Comparison of ENCODE assay signal across 16 mouse cellular contexts in genomic region chr6:49670991-49671390, GRCm38 (mm10).
A peak's percentile ranks its signal among the peaks of the same experiment; 100 is the strongest.
DNase-seq lines count a peak whose midpoint lies in the region; ATAC-seq and TF ChIP-seq lines count a peak whose summit lies in the region.
"Had no signal": no experiment of that assay in that cellular context is flagged by ENCODE, and none has a peak within 500 bp of the region (broad histone marks: within the 10 kb centered on the region; RNA-seq: fewer than 3 reads in every experiment).

No protein-coding gene starts in this region.

- no peak overlapping the region for H3K4me3 ChIP-seq in heart, embryonic 10.5 days
- no peak overlapping the region for H3K4me3 ChIP-seq in midbrain, postnatal 0 days (ENCODE audit: low read depth, low read length)
- no peak overlapping the region for H3K4me3 ChIP-seq in midbrain, embryonic 16.5 days (ENCODE audit: low read depth, low read length)
- no peak overlapping the region for H3K4me3 ChIP-seq in neural tube, embryonic 15.5 days (replicated peaks)
- no peak overlapping the region for H3K4me3 ChIP-seq in forebrain, embryonic 14.5 days (ENCODE audit: low read depth, low read length)
- H3K4me3 ChIP-seq: forebrain, embryonic 15.5 days; limb, embryonic 13.5 days; megakaryocyte, embryonic 14.5 days; stomach, embryonic 15.5 days had no signal

- no peak overlapping the region for H3K9ac ChIP-seq in midbrain, postnatal 0 days (replicated peaks; ENCODE audit: low read length, poor library complexity, severe bottlenecking)
- no peak overlapping the region for H3K9ac ChIP-seq in midbrain, embryonic 16.5 days (ENCODE audit: low read depth, low read length)
- no peak overlapping the region for H3K9ac ChIP-seq in neural tube, embryonic 15.5 days (replicated peaks)
- no peak overlapping the region for H3K9ac ChIP-seq in forebrain, embryonic 14.5 days (ENCODE audit: low read length)
- H3K9ac ChIP-seq: forebrain, embryonic 15.5 days; hindbrain, embryonic 14.5 days; limb, embryonic 13.5 days; stomach, embryonic 15.5 days had no signal

- no peak for TF ChIP-seq CTCF in midbrain, postnatal 0 days (IDR thresholded peaks at IDR 0.05)

- intact Hi-C loops in heart, postnatal 36 days (cut with DNase I), result no loop called here

- no peak for ATAC-seq in midbrain, postnatal 0 days (ENCODE audit: low FRiP score)
- no peak for ATAC-seq in midbrain, embryonic 16.5 days
- no peak for ATAC-seq in neural tube, embryonic 15.5 days (ENCODE audit: low FRiP score)
- no peak for ATAC-seq in forebrain, embryonic 14.5 days
- ATAC-seq: forebrain, embryonic 15.5 days had no signal

- no peaks in the 10 kb centered on the region for H3K36me3 ChIP-seq in heart, embryonic 10.5 days
- no peaks in the 10 kb centered on the region for H3K36me3 ChIP-seq in midbrain, postnatal 0 days (ENCODE audit: insufficient read depth, low read length)
- H3K36me3 ChIP-seq in midbrain, embryonic 16.5 days (ENCODE audit: control insufficient read depth, insufficient read depth, low read length), result no peaks in the 10 kb centered on the region
- H3K36me3 ChIP-seq in neural tube, embryonic 15.5 days, result no peaks in the 10 kb centered on the region
- H3K36me3 ChIP-seq in forebrain, embryonic 14.5 days (ENCODE audit: control insufficient read depth, insufficient read depth, low read length), result no peaks in the 10 kb centered on the region
- H3K36me3 ChIP-seq: forebrain, embryonic 15.5 days; G1E; limb, embryonic 13.5 days; stomach, embryonic 15.5 days had no signal

- no peak overlapping the region for H3K27ac ChIP-seq in heart, embryonic 10.5 days
- no peak overlapping the region for H3K27ac ChIP-seq in midbrain, postnatal 0 days (ENCODE audit: low read depth, low read length)
- no peak overlapping the region for H3K27ac ChIP-seq in midbrain, embryonic 16.5 days (ENCODE audit: low read length)
- no peak overlapping the region for H3K27ac ChIP-seq in neural tube, embryonic 15.5 days (replicated peaks)
- no peak overlapping the region for H3K27ac ChIP-seq in forebrain, embryonic 14.5 days (ENCODE audit: low read depth, low read length)
- H3K27ac ChIP-seq: forebrain, embryonic 15.5 days; hindbrain, embryonic 14.5 days; kidney, postnatal 0 days; limb, embryonic 13.5 days; stomach, embryonic 15.5 days had no signal

- no peaks in the 10 kb centered on the region for H3K27me3 ChIP-seq in heart, embryonic 10.5 days (ENCODE audit: insufficient read depth, poor library complexity, severe bottlenecking)
- no peaks in the 10 kb centered on the region for H3K27me3 ChIP-seq in midbrain, postnatal 0 days (ENCODE audit: insufficient read depth, low read length)
- no peaks in the 10 kb centered on the region for H3K27me3 ChIP-seq in midbrain, embryonic 16.5 days (ENCODE audit: control insufficient read depth, insufficient read depth, low read depth, low read length)
- no peaks in the 10 kb centered on the region for H3K27me3 ChIP-seq in neural tube, embryonic 15.5 days (replicated peaks)
- no peaks in the 10 kb centered on the region for H3K27me3 ChIP-seq in forebrain, embryonic 14.5 days (replicated peaks; ENCODE audit: control insufficient read depth, insufficient read depth, low read length)
- H3K27me3 ChIP-seq: forebrain, embryonic 15.5 days; limb, embryonic 13.5 days; stomach, embryonic 15.5 days had no signal

- DNase-seq in heart, adult 11 months, result peak; percentile 94
- DNase-seq in heart, embryonic 10.5 days (ENCODE audit: low spot score), result no peak
- peak; percentile 21 for DNase-seq in midbrain, postnatal 0 days (ENCODE audit: low spot score)
- peak; percentile 64 for DNase-seq in cerebellum, adult 9-11 months
- peak; percentile 13 to 32 for DNase-seq in heart, postnatal 36 days
- no peak for DNase-seq in forebrain, embryonic 14.5 days (ENCODE audit: low spot score)
- DNase-seq: gastrocnemius, postnatal 36 days had no signal

- WGBS in heart, embryonic 10.5 days, result 72% methylated on average over 5 of the region's 5 CpGs
- 85% methylated on average over 5 of the region's 5 CpGs for WGBS in midbrain, postnatal 0 days
- WGBS in midbrain, embryonic 16.5 days, result 88% methylated on average over 5 of the region's 5 CpGs
- 91% methylated on average over 5 of the region's 5 CpGs for WGBS in neural tube, embryonic 15.5 days
- 84% methylated on average over 5 of the region's 5 CpGs for whole genome bisulfite sequencing in forebrain, embryonic 14.5 days

- no peak overlapping the region for H3K4me2 ChIP-seq in midbrain, postnatal 0 days (ENCODE audit: low read depth, low read length, poor library complexity, severe bottlenecking)
- H3K4me2 ChIP-seq in midbrain, embryonic 16.5 days (ENCODE audit: low read length), result no peak overlapping the region
- no peak overlapping the region for H3K4me2 ChIP-seq in neural tube, embryonic 15.5 days
- H3K4me2 ChIP-seq in forebrain, embryonic 14.5 days (ENCODE audit: low read length), result no peak overlapping the region
- H3K4me2 ChIP-seq: forebrain, embryonic 15.5 days; hindbrain, embryonic 14.5 days; limb, embryonic 13.5 days; stomach, embryonic 15.5 days had no signal

- H3K9me3 ChIP-seq in heart, embryonic 10.5 days, result no peaks in the 10 kb centered on the region
- no peaks in the 10 kb centered on the region for H3K9me3 ChIP-seq in midbrain, postnatal 0 days (ENCODE audit: low read length)
- no peaks in the 10 kb centered on the region for H3K9me3 ChIP-seq in midbrain, embryonic 16.5 days (replicated peaks; ENCODE audit: control insufficient read depth, low read length, poor library complexity, severe bottlenecking)
- no peaks in the 10 kb centered on the region for H3K9me3 ChIP-seq in neural tube, embryonic 15.5 days (replicated peaks)
- H3K9me3 ChIP-seq in forebrain, embryonic 14.5 days (replicated peaks; ENCODE audit: control insufficient read depth, low read length), result no peaks in the 10 kb centered on the region
- H3K9me3 ChIP-seq: forebrain, embryonic 15.5 days; G1E; limb, embryonic 13.5 days; stomach, embryonic 15.5 days had no signal

- peaks cover 9% of the 10 kb centered on the region for H3K4me1 ChIP-seq in heart, embryonic 10.5 days
- no peaks in the 10 kb centered on the region for H3K4me1 ChIP-seq in midbrain, postnatal 0 days (ENCODE audit: insufficient read depth, low read length)
- no peaks in the 10 kb centered on the region for H3K4me1 ChIP-seq in midbrain, embryonic 16.5 days (ENCODE audit: control insufficient read depth, insufficient read depth, low read length)
- no peaks in the 10 kb centered on the region for H3K4me1 ChIP-seq in neural tube, embryonic 15.5 days
- no peaks in the 10 kb centered on the region for H3K4me1 ChIP-seq in forebrain, embryonic 14.5 days (ENCODE audit: control insufficient read depth, insufficient read depth, low read length)
- H3K4me1 ChIP-seq: forebrain, embryonic 15.5 days; limb, embryonic 13.5 days; stomach, embryonic 15.5 days had no signal

Comparison
In these comparisons a context has a peak if more than half of its experiments do, and no peak if none do; other contexts are left out.
1. DNase-seq: peak in heart, adult 11 months (single experiment), midbrain, postnatal 0 days (single experiment), cerebellum, adult 9-11 months (single experiment) and heart, postnatal 36 days (2 of 2); none in heart, embryonic 10.5 days (single experiment) and forebrain, embryonic 14.5 days (single experiment).